Mouse (Mus musculus): ENCODE data around the gene Hint1.

DNA sequence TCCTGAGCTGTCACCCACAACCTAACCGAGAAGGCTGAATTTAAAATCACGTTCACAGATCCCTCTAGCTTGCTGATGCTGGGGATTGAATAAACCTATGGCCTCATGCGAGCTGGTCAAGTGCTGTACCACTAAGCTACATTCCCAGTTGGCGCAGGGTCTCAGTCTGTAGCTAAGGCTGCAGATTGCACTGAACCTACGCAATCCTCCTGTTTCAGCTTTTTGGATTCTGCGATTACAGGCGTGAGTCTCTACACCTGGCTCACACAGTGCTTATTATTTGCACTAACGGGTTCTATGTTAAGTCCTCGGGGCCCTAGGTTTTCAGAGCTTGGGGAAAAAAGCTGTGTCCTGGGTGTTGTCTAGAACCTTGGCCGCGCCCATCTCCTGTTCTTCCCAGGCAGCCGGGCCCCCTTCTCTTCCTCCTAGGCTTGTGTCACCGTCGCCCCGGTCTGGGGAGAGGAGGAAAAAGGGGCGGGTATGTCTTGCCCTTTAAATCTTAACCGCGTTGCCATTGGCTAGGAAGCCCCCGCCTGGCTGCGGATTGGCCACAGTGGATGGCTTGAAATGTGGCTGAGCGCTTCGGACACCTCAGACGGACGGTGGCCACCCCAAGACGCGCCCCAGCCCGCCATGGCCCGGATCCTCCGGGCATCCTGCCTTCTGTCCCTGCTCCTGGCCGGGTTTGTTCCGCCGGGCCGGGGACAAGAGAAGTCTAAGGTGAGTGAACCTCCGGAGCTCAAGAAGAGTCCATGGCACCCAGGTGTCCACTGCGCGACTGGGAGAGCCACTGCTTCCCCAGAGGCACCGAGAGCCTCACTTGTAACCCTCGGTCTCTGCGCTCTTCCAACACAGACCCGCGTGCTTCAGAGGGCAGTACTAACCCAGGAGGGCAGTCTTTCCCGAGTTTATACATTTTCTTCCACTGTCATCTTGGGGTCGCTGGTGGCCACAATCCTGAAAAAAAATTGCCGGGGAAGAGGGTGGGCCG is 36.4 kb downstream of the Hint1 start, which contains the start of gene Gpx3:
- TF ChIP-seq POLR2A (IDR thresholded peaks at IDR 0.05; ENCODE audit: low read depth, low read length), result no peak
- no peak for TF ChIP-seq TBP (conservative IDR thresholded peaks at IDR 0.05; ENCODE audit: low read depth, low read length)
- TF ChIP-seq POLR2AphosphoS2 (IDR thresholded peaks at IDR 0.05; ENCODE audit: low read depth, low read length), result no peak

Data from CH12.LX (cell line).